Mouse (Mus musculus) CH12.LX (cell line): ENCODE data around the gene Cebpb.

Source experiments
- CTCF ChIP-seq, 2 experiments: IDR thresholded peaks in 1 of 2; conservative IDR thresholded peaks in 1 of 2; 2 replicates each; pipeline ENCODE4 v1.5.1; 2011 to 2012; ENCODE audit warnings: low read depth in 2 of 2, low read length in 2 of 2, improper control_type of control experiment in 1 of 2, inconsistent platforms in 1 of 2, mild to moderate bottlenecking in 1 of 2, moderate library complexity in 1 of 2
- MAX ChIP-seq: IDR thresholded peaks from 2 replicates; pipeline ENCODE4 v1.6.1; 2011; ENCODE audit warnings: low read length, improper control_type of control experiment
- POLR2A ChIP-seq: IDR thresholded peaks from 2 replicates; pipeline ENCODE4 v1.6.1; 2011; ENCODE audit warnings: low read depth, mild to moderate bottlenecking, improper control_type of control experiment, low read length

DNA sequence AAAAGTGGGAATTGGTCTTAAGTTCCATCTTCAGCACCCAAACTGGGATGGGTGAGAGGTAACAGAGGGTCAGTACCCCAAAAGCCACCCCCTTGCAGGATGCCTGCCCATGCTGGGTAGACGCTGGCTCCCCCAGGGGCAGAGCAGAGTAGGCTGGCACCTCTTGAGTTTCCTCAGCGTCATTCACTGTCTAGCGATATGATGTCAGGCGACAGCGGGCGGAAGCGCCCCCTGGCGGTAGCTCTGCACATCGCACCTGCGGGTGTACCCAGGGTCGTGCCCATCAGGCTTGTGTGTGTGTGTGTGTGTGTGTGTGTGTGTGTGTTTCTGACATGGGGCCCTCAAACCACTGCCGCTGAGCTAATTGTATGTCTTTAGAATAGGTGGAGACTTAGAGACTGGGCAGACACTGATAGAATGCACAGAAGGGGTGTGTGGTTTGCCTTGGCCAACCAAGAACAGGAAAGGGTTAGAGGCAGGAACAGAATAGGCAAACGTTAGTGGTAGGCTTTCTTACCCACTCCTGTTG is 8.7 kb upstream of the Cebpb start:
- no peak for TF ChIP-seq POLR2A
- peak; percentile 65 to 95 for TF ChIP-seq CTCF (conservative IDR thresholded peaks at IDR 0.05 in 1 of 2, IDR thresholded peaks at IDR 0.05 in 1 of 2; ENCODE audit: low read depth in 2 of 2, low read length in 2 of 2)
- no peak for TF ChIP-seq MAX
